Mouse (Mus musculus): ENCODE measurements around the gene Mapk8ip2. TPM values are rescaled to one million over a fixed set of nuclear protein-coding genes. Genes with fewer than 3 reads are reported as not detected.

Mapk8ip2 gene
- total and polyA plus RNA-seq, 2 experiments from 2014 or later: 68.8 to 110 TPM

DNA sequence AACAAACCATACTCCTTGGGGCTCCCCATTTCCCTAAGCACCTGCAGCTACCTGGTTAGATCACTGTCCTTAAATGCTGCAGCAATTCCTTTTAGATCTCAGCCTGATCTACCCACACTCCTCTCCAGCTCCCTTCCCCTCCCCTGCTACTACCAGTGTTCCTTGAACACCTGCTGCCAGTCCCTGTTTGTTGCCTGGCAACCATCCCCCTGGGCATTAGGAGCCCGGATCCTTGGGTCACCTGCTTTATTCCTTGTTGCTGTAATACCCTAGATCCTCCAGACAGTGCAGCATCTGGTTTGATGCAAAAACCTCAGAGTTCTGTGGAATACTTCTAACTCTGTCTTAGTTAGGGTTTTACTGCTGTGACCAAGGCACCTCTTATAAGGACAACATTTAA lies 11.3 kb downstream of the Mapk8ip2 start:
- peak overlapping the region; percentile 55 for H3K27ac ChIP-seq (ENCODE audit: low read depth, low read length)
- no peaks in the 10 kb centered on the region for H3K9me3 ChIP-seq (ENCODE audit: low read length)
- TF ChIP-seq CTCF (IDR thresholded peaks at IDR 0.05): peak; percentile 23; the same call in 1 of the 2 replicates
- H3K4me2 ChIP-seq (ENCODE audit: low read depth, low read length, poor library complexity, severe bottlenecking): no peak overlapping the region
- no peaks in the 10 kb centered on the region for H3K4me1 ChIP-seq (ENCODE audit: insufficient read depth, low read length)
- DNase-seq (ENCODE audit: low spot score): peak; percentile 78
- H3K36me3 ChIP-seq (ENCODE audit: insufficient read depth, low read length): peaks cover 28% of the 10 kb centered on the region
- peak; percentile 45; the same call in 1 of the 2 replicates for ATAC-seq (ENCODE audit: low FRiP score)
- H3K27me3 ChIP-seq (ENCODE audit: insufficient read depth, low read length): no peaks in the 10 kb centered on the region
- H3K4me3 ChIP-seq (ENCODE audit: low read depth, low read length): no peak overlapping the region
- WGBS: 6% methylated on average over 1 of the region's 1 CpGs
- no peak overlapping the region for H3K9ac ChIP-seq (replicated peaks; ENCODE audit: low read length, poor library complexity, severe bottlenecking)

GRCm38 (mm10) chr15:89468577-89468976 lies 14.9 kb downstream of the Mapk8ip2 start:
- peak; percentile 68 for DNase-seq (ENCODE audit: low spot score)

DNA sequence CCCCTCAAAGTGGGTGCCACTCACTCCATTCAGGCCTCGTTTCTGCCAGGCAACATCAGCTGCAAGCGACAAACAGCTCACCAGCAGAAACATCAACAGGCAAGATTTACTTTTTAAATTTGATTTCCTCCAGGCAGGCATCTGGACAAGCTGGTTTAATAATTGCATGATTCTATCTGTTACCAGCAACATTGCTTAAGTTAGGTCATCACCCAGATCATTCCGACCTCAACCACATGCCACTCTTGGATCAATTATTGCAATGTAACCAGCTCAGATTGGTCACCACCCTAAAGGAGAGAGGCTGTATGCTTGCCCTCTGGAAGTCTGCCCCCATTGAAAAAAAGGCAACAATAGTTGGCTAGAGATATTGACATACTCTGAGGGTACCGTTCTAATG lies 17.8 kb downstream of the Mapk8ip2 start:
- Histone ChIP-seq H3K36me3 (ENCODE audit: insufficient read depth, low read length) (0 out of 2 replicates have a peak, but pooled peaks cover 3% of the 10 kb centered on the region), H3K4me2 (ENCODE audit: low read depth, low read length, poor library complexity, severe bottlenecking) (no peak overlapping the region), H3K4me1 (ENCODE audit: insufficient read depth, low read length) (peaks cover 11% of the 10 kb centered on the region), H3K27me3 (ENCODE audit: insufficient read depth, low read length) (no peaks in the 10 kb centered on the region), H3K9me3 (ENCODE audit: low read length) (no peaks in the 10 kb centered on the region), H3K4me3 (ENCODE audit: low read depth, low read length) (no peak overlapping the region), H3K27ac (ENCODE audit: low read depth, low read length) (no peak overlapping the region), H3K9ac (replicated peaks; ENCODE audit: low read length, poor library complexity, severe bottlenecking) (no peak overlapping the region)
- no peak for TF ChIP-seq CTCF (IDR thresholded peaks at IDR 0.05)
- ATAC-seq (ENCODE audit: low FRiP score): no peak
- DNase-seq (ENCODE audit: low spot score): no peak
- WGBS: 82% methylated on average over 4 of the region's 4 CpGs

More at GRCm38 (mm10) chr15:89468577-89468976, 14.9 kb downstream of the Mapk8ip2 start:
- H3K27me3 ChIP-seq (ENCODE audit: insufficient read depth, low read length): no peaks in the 10 kb centered on the region
- no peaks in the 10 kb centered on the region for H3K9me3 ChIP-seq (ENCODE audit: low read length)
- H3K36me3 ChIP-seq (ENCODE audit: insufficient read depth, low read length): peaks cover 8% of the 10 kb centered on the region; the same call in 1 of the 2 replicates
- H3K4me2 ChIP-seq (ENCODE audit: low read depth, low read length, poor library complexity, severe bottlenecking): no peak overlapping the region
- no peak overlapping the region for H3K9ac ChIP-seq (replicated peaks; ENCODE audit: low read length, poor library complexity, severe bottlenecking)
- no peak overlapping the region for H3K27ac ChIP-seq (ENCODE audit: low read depth, low read length)
- TF ChIP-seq CTCF (IDR thresholded peaks at IDR 0.05): peak; percentile 83
- no peak for ATAC-seq (ENCODE audit: low FRiP score)
- H3K4me1 ChIP-seq (ENCODE audit: insufficient read depth, low read length): no peaks in the 10 kb centered on the region
- no peak overlapping the region for H3K4me3 ChIP-seq (ENCODE audit: low read depth, low read length)
- 31% methylated on average over 2 of the region's 2 CpGs for WGBS

DNA sequence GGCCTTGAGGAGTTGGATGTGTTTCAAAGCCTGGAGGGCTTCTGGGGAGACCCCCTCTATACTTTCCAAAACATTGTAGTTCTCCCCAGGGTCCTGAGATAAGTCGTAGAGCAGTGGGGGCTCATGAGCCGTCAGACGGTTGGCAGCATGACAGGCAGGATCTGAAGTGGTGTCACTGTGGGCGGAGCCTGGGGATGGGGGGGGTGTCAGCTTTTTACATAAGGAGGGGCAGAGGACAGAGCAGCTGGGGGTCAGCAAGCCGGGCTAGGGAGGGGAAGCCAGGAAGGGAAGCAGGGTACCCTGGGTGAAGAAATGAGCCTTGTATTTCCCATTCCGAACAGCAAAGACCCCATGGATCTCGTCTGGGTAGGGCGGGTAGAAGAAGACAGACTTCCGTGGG lies 19.7 kb downstream of the Mapk8ip2 start:
- peaks cover 14% of the 10 kb centered on the region for H3K4me1 ChIP-seq (ENCODE audit: insufficient read depth, low read length)
- H3K9ac ChIP-seq (replicated peaks; ENCODE audit: low read length, poor library complexity, severe bottlenecking): no peak overlapping the region
- no peak overlapping the region for H3K4me3 ChIP-seq (ENCODE audit: low read depth, low read length)
- ATAC-seq (ENCODE audit: low FRiP score) (no peak), DNase-seq (ENCODE audit: low spot score) (no peak)
- 80% methylated on average over 9 of the region's 9 CpGs for WGBS
- H3K27me3 ChIP-seq (ENCODE audit: insufficient read depth, low read length): no peaks in the 10 kb centered on the region
- TF ChIP-seq CTCF (IDR thresholded peaks at IDR 0.05): no peak
- H3K4me2 ChIP-seq (ENCODE audit: low read depth, low read length, poor library complexity, severe bottlenecking): no peak overlapping the region
- 0 out of 2 replicates have a peak, but pooled peaks cover 3% of the 10 kb centered on the region for H3K36me3 ChIP-seq (ENCODE audit: insufficient read depth, low read length)
- no peaks in the 10 kb centered on the region for H3K9me3 ChIP-seq (ENCODE audit: low read length)
- no peak overlapping the region for H3K27ac ChIP-seq (ENCODE audit: low read depth, low read length)

GRCm38 (mm10) chr15:89473921-89474320 lies 20.2 kb downstream of the Mapk8ip2 start:
- no peak overlapping the region for H3K9ac ChIP-seq (replicated peaks; ENCODE audit: low read length, poor library complexity, severe bottlenecking)
- DNase-seq (ENCODE audit: low spot score) (no peak), ATAC-seq (ENCODE audit: low FRiP score) (no peak)
- no peak for TF ChIP-seq CTCF (IDR thresholded peaks at IDR 0.05)
- H3K4me1 ChIP-seq (ENCODE audit: insufficient read depth, low read length): peaks cover 14% of the 10 kb centered on the region
- no peak overlapping the region for H3K4me2 ChIP-seq (ENCODE audit: low read depth, low read length, poor library complexity, severe bottlenecking)
- WGBS: 96% methylated on average over 8 of the region's 8 CpGs
- no peak overlapping the region for H3K4me3 ChIP-seq (ENCODE audit: low read depth, low read length)
- H3K27ac ChIP-seq (ENCODE audit: low read depth, low read length): no peak overlapping the region
- H3K9me3 ChIP-seq (ENCODE audit: low read length): no peaks in the 10 kb centered on the region
- H3K36me3 ChIP-seq (ENCODE audit: insufficient read depth, low read length): 0 out of 2 replicates have a peak, but pooled peaks cover 3% of the 10 kb centered on the region
- H3K27me3 ChIP-seq (ENCODE audit: insufficient read depth, low read length): no peaks in the 10 kb centered on the region

- Histone ChIP-seq H3K9ac (replicated peaks; ENCODE audit: low read length, poor library complexity, severe bottlenecking) (no peak overlapping the region), H3K4me2 (ENCODE audit: low read depth, low read length, poor library complexity, severe bottlenecking) (peak overlapping the region; percentile 69; the same call in 1 of the 2 replicates), H3K4me1 (ENCODE audit: insufficient read depth, low read length) (peaks cover 14% of the 10 kb centered on the region), H3K27ac (ENCODE audit: low read depth, low read length) (no peak overlapping the region), H3K36me3 (ENCODE audit: insufficient read depth, low read length) (0 out of 2 replicates have a peak, but pooled peaks cover 3% of the 10 kb centered on the region), H3K9me3 (ENCODE audit: low read length) (no peaks in the 10 kb centered on the region), H3K4me3 (ENCODE audit: low read depth, low read length) (no peak overlapping the region), H3K27me3 (ENCODE audit: insufficient read depth, low read length) (no peaks in the 10 kb centered on the region)
- WGBS: 90% methylated on average over 19 of the region's 19 CpGs
- DNase-seq (ENCODE audit: low spot score) (no peak), ATAC-seq (ENCODE audit: low FRiP score) (no peak)
- no peak for TF ChIP-seq CTCF (IDR thresholded peaks at IDR 0.05)
Measured at GRCm38 (mm10) chr15:89474596-89475292, 21.0 kb downstream of the Mapk8ip2 start.

All from midbrain, postnatal 0 days (tissue).